Mouse (Mus musculus) liver, embryonic 14.5 days (tissue): ENCODE data around the gene Gbgt1.

Source experiments
- CTCF ChIP-seq: IDR thresholded peaks from 2 replicates; pipeline ENCODE4 v1.5.1; 2016; ENCODE audit warnings: antibody characterized with exemption, low read depth, control low read depth
- EP300 ChIP-seq: IDR thresholded peaks from 2 replicates; pipeline ENCODE4 v1.6.1; 2016; ENCODE audit warnings: antibody characterized with exemption, low read depth

DNA sequence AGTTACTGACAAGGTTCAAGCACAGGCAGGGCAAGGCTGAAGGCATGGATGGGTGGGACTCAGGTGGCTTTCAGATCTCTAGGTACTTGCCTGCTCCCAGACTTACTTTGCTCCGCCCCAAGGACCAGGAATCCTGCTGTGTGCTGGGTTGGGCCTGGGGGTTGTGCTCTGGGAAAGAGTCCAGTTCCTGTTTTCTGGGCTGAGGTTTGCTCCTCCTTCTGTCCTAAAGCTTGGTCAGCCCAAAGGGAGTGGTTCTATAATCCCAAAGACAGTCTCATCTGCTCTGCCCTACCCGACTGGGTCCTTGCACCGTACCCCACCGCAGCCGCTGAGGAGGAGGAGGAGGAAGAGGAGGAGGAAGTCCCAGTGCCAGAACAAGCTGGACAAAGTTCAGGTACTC is at the start of gene Gbgt1:
- no peak for TF ChIP-seq CTCF
- no peak for TF ChIP-seq EP300
